Mouse (Mus musculus) CH12F3 (cell line): ENCODE results near the gene Btbd11.

Source experiments
- in situ Hi-C: fragments of 300-500 bp; cut with MboI; formaldehyde crosslinking; loops from 2 replicates; pipeline ENCODE4 v1.14.3; 2020; ENCODE audit warnings: low sequenced_read_pairs

Gene Btbd11

DNA sequence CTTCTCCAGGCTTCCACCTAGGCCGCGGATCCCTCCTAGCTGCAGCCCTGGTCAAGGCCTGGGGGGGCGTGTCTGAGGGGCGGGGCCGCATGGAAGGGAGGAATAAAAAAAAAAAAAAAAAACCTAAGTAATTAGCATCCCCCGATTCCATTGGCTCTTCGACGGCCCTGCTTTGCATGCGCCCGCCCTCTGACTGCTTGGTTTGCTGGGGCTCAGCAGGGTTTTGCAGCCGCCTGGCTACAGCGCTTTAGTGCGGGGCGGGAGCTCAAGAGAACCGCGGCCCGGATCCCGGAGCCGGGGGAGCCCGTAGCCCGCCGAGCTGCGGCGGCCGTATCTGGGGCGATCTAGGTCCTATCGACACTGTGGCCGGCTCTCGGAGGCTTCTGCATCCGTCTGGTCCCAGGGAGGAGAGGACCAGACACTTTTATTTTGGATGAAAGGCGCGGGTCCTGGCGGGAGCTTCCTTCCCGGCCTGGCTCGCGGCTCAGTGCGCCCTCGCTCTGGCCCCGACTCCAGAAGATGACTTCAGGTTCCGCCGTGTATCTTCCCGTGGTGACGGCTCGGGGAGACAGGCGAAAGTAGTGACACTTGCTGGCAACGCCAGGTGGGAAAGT lies at the start of gene Btbd11:
Gene Btbd11 (plus strand): TSS at position 210 of the 614 bp plus-strand sequence.
- in situ Hi-C loops: no loop called here

- in situ Hi-C loops: no loop called here
These were observed 47.9 kb upstream of the Btbd11 start for GRCm38 (mm10) chr10:85338733-85339132.

- in situ Hi-C loops: no loop called here
These were observed 44.7 kb upstream of the Btbd11 start for GRCm38 (mm10) chr10:85341867-85342266.

DNA sequence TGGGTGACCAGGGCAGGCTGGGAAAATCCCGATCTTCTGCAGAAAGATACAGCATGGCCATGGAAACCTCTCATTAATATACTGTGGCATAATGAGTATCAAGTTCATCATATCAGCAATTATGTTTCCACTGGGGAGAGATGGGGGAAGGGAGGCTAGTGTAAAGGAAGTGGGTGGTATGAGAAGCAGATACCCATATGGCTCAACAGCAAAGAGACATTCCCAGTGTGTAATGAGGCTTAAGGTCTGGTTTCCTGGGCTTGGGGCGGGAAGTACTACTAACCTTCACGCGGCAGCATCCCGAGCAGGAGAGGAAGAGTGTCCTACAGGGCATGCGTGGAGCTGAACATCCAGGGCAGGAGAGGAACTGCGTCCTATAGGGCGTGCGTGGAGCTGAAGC lies 39.4 kb upstream of the Btbd11 start:
- in situ Hi-C loops: no loop called here

DNA sequence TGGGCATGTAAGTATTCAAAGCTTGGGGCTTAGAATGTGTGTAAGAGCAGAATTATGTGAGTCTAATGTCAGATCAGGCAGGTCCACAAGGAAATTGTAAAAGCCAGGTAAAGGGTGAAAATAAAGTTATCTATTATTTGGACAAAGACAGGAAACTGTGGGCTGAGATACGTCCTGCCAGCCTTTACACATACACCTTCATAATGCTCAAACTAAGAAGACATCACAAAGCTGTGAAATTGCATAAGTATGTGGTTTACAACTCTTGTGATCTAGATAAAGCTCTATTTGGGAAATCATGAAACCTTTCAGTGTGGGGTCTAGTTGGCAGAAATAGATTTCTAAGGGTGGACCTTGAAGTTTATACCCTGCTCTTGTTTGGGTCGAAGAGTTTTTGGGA lies 34.1 kb upstream of the Btbd11 start:
- in situ Hi-C loops: no loop called here

DNA sequence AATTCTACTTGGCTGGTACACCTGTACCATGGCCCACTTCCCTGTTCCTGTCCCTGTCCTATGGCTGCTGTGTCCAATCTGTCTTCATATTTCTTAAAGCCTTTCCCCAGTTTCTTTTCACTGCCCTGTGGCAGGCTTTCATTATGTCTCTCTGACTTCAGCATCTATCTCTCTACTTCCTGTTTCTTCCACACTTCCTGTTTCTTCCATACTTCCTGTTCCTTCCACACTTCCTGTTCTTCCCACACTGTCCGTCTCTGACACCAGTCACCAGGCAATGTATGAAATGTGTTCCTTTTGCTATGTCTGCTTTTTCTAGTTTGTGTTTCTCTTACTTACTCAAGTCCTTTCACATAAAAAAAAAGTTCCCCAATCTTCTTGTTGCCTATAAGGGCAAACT lies 32.3 kb upstream of the Btbd11 start:
- in situ Hi-C loops: no loop called here

DNA sequence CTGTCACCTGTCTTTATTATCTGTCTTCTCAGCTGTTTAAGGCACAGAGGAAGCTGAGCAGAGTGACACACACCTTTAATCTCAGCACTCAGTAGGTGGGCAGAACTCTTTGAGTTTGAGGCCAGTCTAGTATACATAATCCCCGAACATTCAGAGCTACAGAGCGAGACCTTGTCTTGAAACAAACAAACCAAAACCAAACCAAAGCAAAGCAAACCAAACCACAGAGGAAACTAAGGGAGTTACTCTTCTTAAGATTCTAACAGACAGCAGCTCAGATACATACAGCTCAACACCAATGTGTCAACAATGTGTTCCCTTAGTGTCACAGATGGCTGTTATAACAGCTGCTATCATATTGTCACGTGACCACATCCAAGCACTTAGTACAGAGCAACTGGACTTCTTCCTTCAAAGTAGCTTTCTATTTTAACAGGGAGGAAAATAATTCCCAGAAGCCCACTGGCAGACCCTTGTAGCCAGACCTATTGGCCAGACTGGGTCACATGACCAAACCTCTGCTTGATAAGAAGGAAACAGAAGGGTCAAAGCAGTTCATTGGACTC lies 27.0 kb upstream of the Btbd11 start:
- in situ Hi-C loops: no loop called here

GRCm38 (mm10) chr10:85362766-85363442 lies 23.7 kb upstream of the Btbd11 start:
- in situ Hi-C loops: no loop called here

DNA sequence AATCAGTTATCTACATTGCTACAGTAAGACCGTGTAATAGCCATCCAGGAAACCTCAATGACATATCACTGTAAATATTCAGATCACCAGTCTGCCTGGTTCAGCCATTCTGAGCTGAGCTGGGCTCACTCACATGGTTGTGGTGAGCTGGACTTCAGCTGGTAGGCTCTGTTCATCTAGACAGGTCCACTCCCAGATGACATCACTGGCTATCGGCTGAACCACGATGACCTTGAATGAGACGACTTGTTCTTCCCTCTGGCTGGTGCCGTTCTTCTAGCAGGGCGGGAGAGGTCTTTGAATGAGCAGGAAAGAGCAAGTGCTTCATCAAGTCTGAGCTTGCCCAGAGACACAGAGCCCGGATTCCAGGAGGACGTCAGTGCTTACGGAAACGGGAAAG lies 19.7 kb upstream of the Btbd11 start:
- in situ Hi-C loops: no loop called here

GRCm38 (mm10) chr10:85371309-85371708 lies 15.3 kb upstream of the Btbd11 start:
- in situ Hi-C loops: no loop called here

GRCm38 (mm10) chr10:85372108-85372507 lies 14.5 kb upstream of the Btbd11 start:
- in situ Hi-C loops: no loop called here

GRCm38 (mm10) chr10:85378972-85379371 lies 7.6 kb upstream of the Btbd11 start:
- in situ Hi-C loops: no loop called here

GRCm38 (mm10) chr10:85382981-85383380 lies 3.6 kb upstream of the Btbd11 start:
- in situ Hi-C loops: no loop called here

DNA sequence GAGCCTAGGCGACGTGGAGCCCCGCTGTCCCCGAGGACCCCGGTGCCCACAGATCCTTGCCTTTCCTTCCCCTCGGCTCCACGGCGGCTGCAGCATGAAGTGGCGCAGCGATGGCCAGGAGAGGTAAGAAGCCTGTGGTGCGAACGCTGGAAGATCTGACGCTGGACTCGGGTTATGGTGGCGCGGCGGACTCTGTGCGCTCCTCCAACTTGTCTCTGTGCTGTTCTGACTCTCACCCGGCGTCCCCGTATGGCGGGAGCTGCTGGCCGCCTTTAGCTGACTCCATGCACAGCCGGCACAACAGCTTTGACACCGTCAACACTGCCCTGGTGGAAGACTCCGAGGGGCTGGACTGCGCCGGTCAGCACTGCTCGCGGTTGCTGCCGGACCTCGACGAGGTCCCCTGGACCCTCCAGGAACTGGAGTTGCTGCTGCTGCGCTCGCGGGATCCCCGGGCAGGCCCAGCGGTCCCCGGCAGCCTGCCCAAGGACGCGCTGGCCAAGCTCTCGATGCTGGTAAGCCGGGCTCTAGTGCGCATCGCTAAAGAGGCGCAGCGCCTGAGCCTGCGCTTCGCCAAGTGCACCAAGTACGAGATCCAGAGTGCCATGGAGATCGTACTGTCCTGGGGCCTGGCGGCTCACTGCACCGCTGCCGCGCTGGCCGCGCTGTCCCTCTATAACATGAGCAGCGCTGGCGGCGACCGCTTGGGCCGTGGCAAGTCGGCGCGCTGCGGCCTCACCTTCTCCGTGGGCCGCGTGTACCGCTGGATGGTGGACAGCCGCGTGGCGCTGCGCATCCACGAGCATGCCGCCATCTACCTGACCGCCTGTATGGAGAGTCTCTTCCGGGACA lies 831 bp downstream of the Btbd11 start:
- in situ Hi-C loops: no loop called here

DNA sequence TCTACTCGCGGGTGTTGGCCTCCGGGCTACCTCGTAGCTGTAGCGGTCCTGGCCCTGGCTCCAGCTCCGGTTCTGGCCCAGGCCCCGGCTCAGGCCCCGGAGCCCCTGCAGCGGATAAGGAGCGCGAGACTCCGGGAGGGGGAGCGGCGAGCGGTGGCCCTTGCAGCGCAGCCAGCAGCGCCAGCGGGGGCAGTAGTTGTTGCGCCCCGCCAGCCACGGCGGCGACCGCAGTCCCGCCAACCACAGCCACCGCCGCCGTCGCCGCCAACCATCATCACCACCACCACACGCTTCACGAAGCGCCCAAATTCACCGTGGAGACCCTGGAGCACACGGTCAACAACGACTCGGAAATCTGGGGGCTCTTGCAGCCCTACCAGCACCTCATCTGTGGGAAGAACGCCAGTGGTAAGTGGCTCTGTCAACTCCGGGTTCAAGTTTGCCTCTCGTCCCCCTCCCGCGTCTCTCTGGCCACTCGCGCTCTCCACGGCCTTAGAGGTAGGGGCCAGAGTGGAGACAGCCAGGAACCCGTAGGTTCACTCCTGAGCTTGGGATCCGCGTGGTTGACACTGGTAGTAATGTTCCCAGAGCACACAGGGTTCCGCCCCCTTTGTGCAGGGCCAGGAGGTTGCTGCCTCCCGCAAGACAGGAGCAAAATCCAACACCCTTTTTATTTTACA lies 1.6 kb downstream of the Btbd11 start:
- in situ Hi-C loops: no loop called here

DNA sequence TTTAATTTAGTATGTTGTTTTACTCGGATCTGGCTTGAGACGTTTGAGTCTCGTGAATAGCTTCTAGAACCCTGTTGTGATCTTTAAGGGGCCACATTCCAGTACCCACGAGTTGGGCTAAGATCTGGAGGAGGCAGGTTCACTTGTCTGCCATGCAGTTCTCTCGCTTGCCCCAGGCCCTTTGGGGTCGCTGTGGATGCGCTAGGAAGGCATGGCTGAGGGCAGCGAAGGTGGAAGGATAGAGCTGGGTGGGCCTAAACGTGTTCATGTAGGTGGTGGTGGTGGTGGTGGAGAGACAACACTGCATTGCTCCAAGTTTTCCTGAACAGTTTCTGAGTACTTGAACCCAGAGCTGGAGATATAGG lies 2.1 kb downstream of the Btbd11 start:
- in situ Hi-C loops: no loop called here

DNA sequence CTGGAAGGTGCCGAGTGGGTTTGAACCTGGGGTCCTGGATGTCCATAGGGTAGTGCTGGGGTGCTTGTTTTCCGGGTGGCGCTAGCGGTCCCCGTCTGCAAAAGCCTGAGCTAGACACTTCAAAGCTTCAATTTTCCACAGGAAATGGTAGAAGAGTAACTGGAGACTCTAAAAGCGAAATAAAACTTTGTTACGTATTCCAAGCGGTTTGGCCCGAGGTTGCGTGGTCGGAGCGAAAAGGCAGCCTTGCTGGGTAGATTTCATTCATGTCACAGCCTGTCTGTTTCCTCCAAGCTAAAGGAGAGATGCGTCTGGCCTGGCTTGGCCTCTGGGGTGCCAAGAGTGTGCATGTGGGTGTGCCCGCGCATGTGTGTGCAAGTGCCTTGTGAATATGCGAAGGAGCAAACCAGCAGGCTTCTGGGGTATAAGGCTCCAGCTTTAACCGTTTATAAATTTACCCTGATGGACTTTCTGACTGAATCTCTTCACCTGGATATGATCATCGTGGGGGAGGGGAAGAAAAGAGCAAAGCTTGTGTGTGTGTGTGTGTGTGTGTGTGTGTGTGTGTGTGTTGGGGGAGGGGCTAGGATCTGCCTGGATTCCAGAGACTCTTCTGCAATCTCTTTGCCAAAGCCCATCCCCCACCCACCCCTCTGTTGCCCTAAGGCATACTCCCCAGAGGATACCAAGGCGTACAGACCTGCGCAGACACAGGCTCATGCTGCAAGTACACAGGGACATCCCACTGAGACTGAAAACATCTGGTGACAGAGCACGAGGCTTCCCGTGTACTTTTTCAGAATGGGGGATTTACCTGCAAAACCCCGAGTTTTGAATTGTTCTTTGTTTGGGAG lies 2.9 kb downstream of the Btbd11 start:
- in situ Hi-C loops: no loop called here

DNA sequence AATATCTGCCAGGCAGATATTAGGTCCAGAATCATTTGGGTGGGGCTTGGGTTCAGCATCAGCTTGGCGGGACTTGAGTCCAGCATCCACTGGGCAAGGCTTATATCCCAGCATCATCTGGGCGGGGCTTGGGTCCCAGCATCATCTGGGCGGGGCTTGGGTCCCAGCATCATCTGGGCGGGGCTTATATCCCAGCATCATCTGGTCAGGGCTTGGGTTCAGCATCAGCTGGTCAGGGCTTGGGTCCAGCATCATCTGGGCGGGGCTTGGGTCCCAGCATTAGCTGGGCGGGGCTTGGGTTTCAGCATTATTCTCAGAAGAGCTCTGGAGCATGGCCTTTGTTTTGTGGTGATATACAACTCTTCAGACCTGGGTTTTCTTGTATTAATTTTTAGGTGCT lies 6.4 kb downstream of the Btbd11 start:
- in situ Hi-C loops: no loop called here

DNA sequence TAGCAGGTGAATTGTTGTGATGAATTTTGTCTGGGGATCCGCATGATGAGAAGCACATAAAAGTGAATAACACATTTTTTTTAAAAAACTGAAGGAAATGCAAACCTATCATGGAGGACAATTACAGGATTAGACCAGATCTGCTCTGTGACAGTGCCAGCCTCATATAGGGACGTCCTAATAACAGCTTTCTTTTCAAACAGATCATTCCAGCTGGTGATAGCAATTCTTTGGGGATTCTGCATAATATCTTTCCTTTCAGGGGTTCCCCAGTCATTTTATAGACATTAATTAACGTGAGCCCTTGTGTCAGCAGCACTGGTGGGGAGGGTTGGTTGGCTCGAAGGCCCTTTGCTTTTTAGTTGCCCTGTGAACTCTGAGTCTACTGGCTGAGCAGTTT lies 7.9 kb downstream of the Btbd11 start:
- in situ Hi-C loops: no loop called here

DNA sequence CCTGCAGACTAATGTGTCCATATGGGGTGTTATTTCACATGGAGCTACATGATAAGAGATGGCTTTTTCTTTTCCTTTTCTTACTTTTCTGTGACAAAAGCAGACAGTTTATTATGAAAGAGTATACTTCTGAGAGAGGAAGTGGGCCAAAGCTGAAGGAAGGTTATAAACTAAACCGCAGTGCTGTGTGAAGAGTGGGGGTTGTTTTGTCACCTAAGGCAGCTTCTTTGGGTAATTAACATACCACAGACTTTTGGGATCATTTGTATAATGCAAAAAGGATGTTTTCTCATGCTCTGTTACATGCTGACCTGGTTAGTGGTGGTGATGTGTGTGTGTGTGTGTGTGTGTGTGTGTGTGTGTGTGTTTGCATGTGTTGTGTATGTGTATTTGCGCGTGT lies 24.5 kb downstream of the Btbd11 start:
- in situ Hi-C loops: no loop called here
